Mouse (Mus musculus) liver, embryonic 14.5 days (tissue): ENCODE results near the gene Zbtb41.

ENCODE experiments used
- CTCF ChIP-seq: IDR thresholded peaks from 2 replicates; pipeline ENCODE4 v1.5.1; 2016; ENCODE audit warnings: antibody characterized with exemption, low read depth, control low read depth
- EP300 ChIP-seq: IDR thresholded peaks from 2 replicates; pipeline ENCODE4 v1.6.1; 2016; ENCODE audit warnings: antibody characterized with exemption, low read depth

DNA sequence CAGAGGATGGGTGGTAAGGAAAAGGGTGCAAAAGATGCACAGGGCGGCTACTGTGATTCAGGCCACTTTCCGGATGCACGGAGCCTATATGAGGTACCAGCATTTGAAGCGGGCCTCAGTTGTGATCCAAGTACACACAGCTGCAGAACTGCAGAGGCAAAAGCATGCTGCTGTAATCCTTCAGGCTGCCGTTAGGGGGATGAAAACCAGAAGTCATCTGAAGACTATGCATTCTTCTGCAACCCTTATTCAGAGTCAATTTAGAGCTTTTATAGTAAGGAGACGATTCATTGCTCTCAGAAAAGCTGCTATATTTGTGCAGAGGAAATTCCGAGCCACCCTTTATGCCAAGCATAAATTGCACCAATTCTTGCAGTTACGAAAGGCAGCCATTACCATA is 58.2 kb downstream of the Zbtb41 start:
- TF ChIP-seq CTCF (no peak), EP300 (no peak)
